Mouse (Mus musculus): ENCODE measurements around the gene Sytl3. TPM values are rescaled to one million over a fixed set of nuclear protein-coding genes. Genes with fewer than 3 reads are reported as not detected.

Gene Sytl3
- polyA plus RNA-seq, 1 experiment, result 1.2 TPM

DNA sequence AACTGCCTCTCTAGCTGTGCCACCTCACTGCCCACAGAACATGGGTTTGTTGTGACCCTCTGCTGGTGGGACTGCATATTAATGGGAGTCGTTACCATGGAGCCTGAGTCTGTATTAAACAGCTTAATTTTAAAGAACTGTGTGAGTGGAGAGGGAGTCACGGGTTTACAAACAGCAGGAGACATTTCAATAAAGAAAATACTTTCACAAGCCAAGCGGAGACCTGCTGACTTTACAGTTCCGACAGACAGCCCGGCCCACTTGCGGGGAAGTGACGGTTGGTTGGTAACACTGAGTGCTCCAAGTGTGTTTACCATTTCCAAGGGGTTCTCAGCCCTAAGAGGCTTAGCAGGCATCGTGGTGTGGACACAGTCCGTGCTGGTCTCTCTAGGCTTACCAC is 87.1 kb downstream of the Sytl3 start:
- no peak overlapping the region for H3K27ac ChIP-seq (ENCODE audit: control insufficient read depth, insufficient read depth, low read depth, low read length)

DNA sequence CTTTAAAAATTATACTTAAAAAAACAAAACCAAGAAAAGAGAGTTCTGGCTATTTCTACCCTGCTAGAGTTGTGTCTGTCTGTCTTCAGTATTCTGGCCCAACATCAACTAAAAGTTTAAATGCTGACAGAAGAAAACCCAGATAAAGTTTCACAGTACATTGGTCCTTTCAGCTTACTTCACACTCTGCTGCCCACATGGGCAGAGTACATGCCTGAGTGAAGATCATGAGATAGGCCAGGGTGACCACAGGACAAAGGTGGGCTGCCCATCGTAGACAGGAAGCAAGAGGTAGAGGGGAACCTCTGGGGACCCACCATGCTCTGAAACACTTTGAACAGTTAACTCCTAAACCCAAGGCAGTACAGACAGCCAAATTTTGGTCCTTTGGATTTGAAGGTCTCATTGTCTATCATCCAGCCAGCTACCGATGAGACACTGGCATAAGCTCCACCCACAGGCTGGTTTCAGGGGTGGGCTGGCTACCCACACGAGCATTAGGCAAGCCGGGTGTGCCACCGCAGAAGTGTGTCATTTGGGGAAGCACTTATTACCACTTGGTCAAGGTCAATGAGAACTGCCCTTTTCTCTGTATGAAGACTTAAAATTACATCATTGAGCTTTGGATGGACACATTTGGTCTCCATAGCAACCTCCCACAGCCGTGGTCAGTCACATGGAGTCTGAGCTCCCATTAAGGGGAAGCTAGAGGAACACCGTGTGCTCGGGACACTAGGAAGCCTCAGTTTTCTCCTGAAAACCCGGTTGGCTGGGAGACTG is 87.7 kb downstream of the Sytl3 start:
- no peak for TF ChIP-seq CTCF (IDR thresholded peaks at IDR 0.05; ENCODE audit: control insufficient read depth, insufficient read depth, insufficient replicate concordance, low read depth, low read length)
- TF ChIP-seq POLR2A (IDR thresholded peaks at IDR 0.05; ENCODE audit: control insufficient read depth, low read depth, low read length), result no peak
- H3K36me3 ChIP-seq (ENCODE audit: control insufficient read depth, insufficient read depth, low read length), result no peaks in the 10 kb centered on the region
- no peak overlapping the region for H3K27ac ChIP-seq (ENCODE audit: control insufficient read depth, insufficient read depth, low read depth, low read length)
- H3K4me1 ChIP-seq (ENCODE audit: control insufficient read depth, insufficient read depth, low read length), result no peaks in the 10 kb centered on the region
- no peak overlapping the region for H3K4me3 ChIP-seq (ENCODE audit: control insufficient read depth, low read depth, low read length)
- H3K27me3 ChIP-seq (ENCODE audit: control insufficient read depth, insufficient read depth, low read length), result no peaks in the 10 kb centered on the region

More for the DNA sequence above, 87.1 kb downstream of the Sytl3 start:
- Histone ChIP-seq H3K27me3 (ENCODE audit: control insufficient read depth, insufficient read depth, low read length) (no peaks in the 10 kb centered on the region), H3K4me1 (ENCODE audit: control insufficient read depth, insufficient read depth, low read length) (no peaks in the 10 kb centered on the region), H3K36me3 (ENCODE audit: control insufficient read depth, insufficient read depth, low read length) (no peaks in the 10 kb centered on the region), H3K4me3 (ENCODE audit: control insufficient read depth, low read depth, low read length) (no peak overlapping the region)
- TF ChIP-seq CTCF (IDR thresholded peaks at IDR 0.05; ENCODE audit: control insufficient read depth, insufficient read depth, insufficient replicate concordance, low read depth, low read length), result no peak
- TF ChIP-seq POLR2A (IDR thresholded peaks at IDR 0.05; ENCODE audit: control insufficient read depth, low read depth, low read length), result no peak

DNA sequence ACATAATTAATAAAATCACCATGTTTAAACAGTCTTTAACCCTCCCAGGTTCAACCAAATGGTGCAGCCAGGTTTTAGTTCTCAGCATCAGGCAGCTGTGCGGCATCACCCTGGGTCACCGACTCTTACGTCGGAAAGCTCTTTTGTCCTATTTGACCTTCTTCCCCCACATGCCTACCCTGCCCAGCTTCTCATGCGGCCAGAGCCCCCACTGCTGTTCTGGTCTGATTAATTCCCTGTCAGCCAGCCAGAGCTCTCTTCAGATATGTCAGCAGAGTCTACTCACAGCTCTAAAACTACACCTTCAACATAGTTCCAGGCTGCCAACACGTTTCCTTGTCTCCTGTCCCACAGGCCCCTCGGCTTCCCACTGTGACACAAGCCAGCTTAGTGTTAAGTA is 88.6 kb downstream of the Sytl3 start:
- Histone ChIP-seq H3K36me3 (ENCODE audit: control insufficient read depth, insufficient read depth, low read length) (no peaks in the 10 kb centered on the region), H3K27me3 (ENCODE audit: control insufficient read depth, insufficient read depth, low read length) (no peaks in the 10 kb centered on the region), H3K4me1 (ENCODE audit: control insufficient read depth, insufficient read depth, low read length) (no peaks in the 10 kb centered on the region), H3K4me3 (ENCODE audit: control insufficient read depth, low read depth, low read length) (no peak overlapping the region), H3K27ac (ENCODE audit: control insufficient read depth, insufficient read depth, low read depth, low read length) (no peak overlapping the region)
- TF ChIP-seq CTCF (IDR thresholded peaks at IDR 0.05; ENCODE audit: control insufficient read depth, insufficient read depth, insufficient replicate concordance, low read depth, low read length) (no peak), POLR2A (IDR thresholded peaks at IDR 0.05; ENCODE audit: control insufficient read depth, low read depth, low read length) (no peak)

DNA sequence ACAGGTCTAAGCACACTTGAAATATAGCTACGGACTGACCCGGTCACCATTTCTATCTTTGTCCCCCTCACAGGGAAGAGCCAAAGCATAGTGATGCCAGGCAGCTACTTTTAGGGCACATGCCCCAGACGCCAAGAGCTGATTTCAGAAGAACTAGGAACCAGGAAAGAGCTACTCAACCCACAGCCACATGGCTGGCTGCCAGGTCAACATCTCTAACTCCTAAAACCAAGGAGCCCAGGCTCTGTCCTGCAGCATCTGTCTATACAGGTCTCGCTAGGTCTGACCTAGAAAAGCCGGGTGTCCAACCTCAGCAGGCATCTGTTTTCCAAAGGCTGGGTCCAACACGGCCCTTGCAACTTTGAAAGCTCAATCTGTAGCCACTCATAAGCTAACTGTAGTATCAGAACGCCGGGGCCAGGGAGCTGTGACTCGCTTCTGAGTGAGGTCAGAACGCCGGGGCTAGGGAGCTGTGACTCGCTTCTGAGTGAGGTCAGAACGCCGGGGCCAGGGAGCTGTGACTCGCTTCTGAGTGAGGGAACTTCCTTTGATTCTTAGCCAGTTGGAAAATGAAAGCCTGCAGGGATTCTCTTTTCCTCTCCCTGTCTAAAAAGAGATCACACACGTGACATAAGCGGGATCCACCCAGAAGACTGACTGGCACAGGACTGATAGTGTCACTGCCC is 90.0 kb downstream of the Sytl3 start:
- no peaks in the 10 kb centered on the region for H3K27me3 ChIP-seq (ENCODE audit: control insufficient read depth, insufficient read depth, low read length)
- H3K36me3 ChIP-seq (ENCODE audit: control insufficient read depth, insufficient read depth, low read length), result no peaks in the 10 kb centered on the region
- H3K4me3 ChIP-seq (ENCODE audit: control insufficient read depth, low read depth, low read length), result no peak overlapping the region
- no peaks in the 10 kb centered on the region for H3K4me1 ChIP-seq (ENCODE audit: control insufficient read depth, insufficient read depth, low read length)
- H3K27ac ChIP-seq (ENCODE audit: control insufficient read depth, insufficient read depth, low read depth, low read length), result no peak overlapping the region
- TF ChIP-seq POLR2A (IDR thresholded peaks at IDR 0.05; ENCODE audit: control insufficient read depth, low read depth, low read length) (no peak), CTCF (IDR thresholded peaks at IDR 0.05; ENCODE audit: control insufficient read depth, insufficient read depth, insufficient replicate concordance, low read depth, low read length) (no peak)

DNA sequence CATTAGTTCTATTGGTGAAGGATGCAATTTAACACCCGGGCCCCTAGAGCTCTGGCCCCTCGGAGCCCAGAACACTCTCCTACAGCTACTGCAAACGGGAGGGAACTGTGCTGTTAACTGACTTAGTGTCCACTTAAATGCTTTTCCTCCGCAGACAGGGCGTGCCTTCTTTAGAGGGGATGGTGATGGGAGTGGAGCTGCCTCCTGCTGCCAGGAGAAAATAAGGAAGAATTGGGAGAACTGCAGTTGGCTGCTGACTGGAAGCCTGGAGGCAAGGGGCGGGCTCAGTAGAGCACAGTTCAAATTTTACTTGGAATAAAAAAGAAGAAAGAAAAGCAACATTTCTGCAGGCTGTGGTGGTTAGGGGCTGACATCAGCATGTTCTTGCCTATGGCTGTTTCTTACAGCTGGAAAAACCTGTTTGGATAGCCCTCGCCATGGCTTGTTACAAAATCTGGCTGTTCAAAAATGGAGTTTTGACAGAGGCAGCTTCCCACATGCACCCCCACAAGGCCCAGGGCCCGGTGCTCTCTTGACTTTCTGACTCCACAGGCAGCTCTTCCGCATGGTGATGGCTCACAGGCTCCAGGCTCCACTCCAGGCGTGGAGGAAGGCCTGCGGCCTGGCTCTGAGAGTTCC is 92.4 kb downstream of the Sytl3 start:
- no peak overlapping the region for H3K27ac ChIP-seq (ENCODE audit: control insufficient read depth, insufficient read depth, low read depth, low read length)
- no peaks in the 10 kb centered on the region for H3K27me3 ChIP-seq (ENCODE audit: control insufficient read depth, insufficient read depth, low read length)
- no peaks in the 10 kb centered on the region for H3K36me3 ChIP-seq (ENCODE audit: control insufficient read depth, insufficient read depth, low read length)
- TF ChIP-seq POLR2A (IDR thresholded peaks at IDR 0.05; ENCODE audit: control insufficient read depth, low read depth, low read length) (no peak), CTCF (IDR thresholded peaks at IDR 0.05; ENCODE audit: control insufficient read depth, insufficient read depth, insufficient replicate concordance, low read depth, low read length) (no peak)
- no peak overlapping the region for H3K4me3 ChIP-seq (ENCODE audit: control insufficient read depth, low read depth, low read length)
- no peaks in the 10 kb centered on the region for H3K4me1 ChIP-seq (ENCODE audit: control insufficient read depth, insufficient read depth, low read length)

DNA sequence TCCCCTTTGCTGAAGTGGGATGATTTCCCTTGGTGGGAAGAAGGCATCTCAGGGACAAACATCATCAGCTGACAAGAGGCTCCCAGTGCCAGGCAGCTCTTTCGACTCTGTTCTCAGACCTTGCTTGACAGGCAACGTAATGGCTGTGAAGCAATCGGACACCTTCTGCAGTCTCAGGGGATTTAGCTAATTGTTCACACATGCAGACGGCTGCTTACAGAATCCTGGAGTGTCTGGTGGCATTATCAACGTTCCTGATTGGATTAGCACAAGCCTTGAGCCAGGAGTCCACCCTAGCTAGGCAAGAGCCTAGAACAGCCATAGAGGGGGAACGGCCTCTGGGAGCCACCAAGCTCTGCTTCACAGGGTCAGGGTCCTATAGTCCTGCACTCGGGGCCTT is 93.5 kb downstream of the Sytl3 start:
- Histone ChIP-seq H3K4me1 (ENCODE audit: control insufficient read depth, insufficient read depth, low read length) (no peaks in the 10 kb centered on the region), H3K27ac (ENCODE audit: control insufficient read depth, insufficient read depth, low read depth, low read length) (no peak overlapping the region), H3K4me3 (ENCODE audit: control insufficient read depth, low read depth, low read length) (no peak overlapping the region), H3K36me3 (ENCODE audit: control insufficient read depth, insufficient read depth, low read length) (no peaks in the 10 kb centered on the region), H3K27me3 (ENCODE audit: control insufficient read depth, insufficient read depth, low read length) (no peaks in the 10 kb centered on the region)
- TF ChIP-seq CTCF (IDR thresholded peaks at IDR 0.05; ENCODE audit: control insufficient read depth, insufficient read depth, insufficient replicate concordance, low read depth, low read length), result no peak
- no peak for TF ChIP-seq POLR2A (IDR thresholded peaks at IDR 0.05; ENCODE audit: control insufficient read depth, low read depth, low read length)

DNA sequence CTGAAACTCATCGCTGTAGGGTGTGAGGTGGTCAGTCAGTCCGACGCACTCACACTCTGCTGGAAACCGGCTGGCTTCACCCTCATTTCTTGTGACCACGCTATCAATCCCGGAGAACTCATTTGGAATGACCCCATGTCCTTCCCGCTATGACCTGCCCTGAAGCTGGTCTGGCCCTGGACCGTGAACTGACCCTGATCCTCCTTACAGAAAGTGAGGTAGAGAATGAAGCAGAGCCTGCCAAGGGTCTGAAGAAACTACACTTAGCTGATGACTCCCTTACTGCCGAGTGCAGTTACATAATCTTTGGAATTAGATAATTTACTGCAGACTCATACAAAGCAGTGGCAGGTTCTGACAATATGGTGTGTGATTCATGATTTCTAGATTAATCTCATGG is 96.3 kb downstream of the Sytl3 start:
- Histone ChIP-seq H3K36me3 (ENCODE audit: control insufficient read depth, insufficient read depth, low read length) (no peaks in the 10 kb centered on the region), H3K27me3 (ENCODE audit: control insufficient read depth, insufficient read depth, low read length) (no peaks in the 10 kb centered on the region), H3K27ac (ENCODE audit: control insufficient read depth, insufficient read depth, low read depth, low read length) (no peak overlapping the region), H3K4me3 (ENCODE audit: control insufficient read depth, low read depth, low read length) (no peak overlapping the region), H3K4me1 (ENCODE audit: control insufficient read depth, insufficient read depth, low read length) (no peaks in the 10 kb centered on the region)
- no peak for TF ChIP-seq CTCF (IDR thresholded peaks at IDR 0.05; ENCODE audit: control insufficient read depth, insufficient read depth, insufficient replicate concordance, low read depth, low read length)
- TF ChIP-seq POLR2A (IDR thresholded peaks at IDR 0.05; ENCODE audit: control insufficient read depth, low read depth, low read length), result no peak
